Mouse (Mus musculus): Measurements from ENCODE around the gene Tnfsf12. TPM values are rescaled to one million over a fixed set of nuclear protein-coding genes. Genes with fewer than 3 reads are reported as not detected.

Tnfsf12 gene
- total RNA-seq, 1 experiment from 2014 or later, result 10.7 TPM

- no peak for ATAC-seq (replicated peaks; ENCODE audit: insufficient number of reproducible peaks, low FRiP score, low TSS enrichment, poor library complexity, severe bottlenecking)
These were observed 12.1 kb downstream of the Tnfsf12 start for GRCm38 (mm10) chr11:69683576-69683975.

- peak; percentile 50 for ATAC-seq (replicated peaks; ENCODE audit: insufficient number of reproducible peaks, low FRiP score, low TSS enrichment, poor library complexity, severe bottlenecking)
These were observed 12.7 kb downstream of the Tnfsf12 start for GRCm38 (mm10) chr11:69682840-69683533.

- ATAC-seq (replicated peaks; ENCODE audit: insufficient number of reproducible peaks, low FRiP score, low TSS enrichment, poor library complexity, severe bottlenecking), result no peak
These were observed 13.3 kb downstream of the Tnfsf12 start for GRCm38 (mm10) chr11:69682209-69682839.

GRCm38 (mm10) chr11:69681314-69682208 is 14.1 kb downstream of the Tnfsf12 start, which contains the start of gene Senp3:
TSS of gene Senp3 (minus strand) at chr11:69682084.
- peak; percentile 84 for ATAC-seq (replicated peaks; ENCODE audit: insufficient number of reproducible peaks, low FRiP score, low TSS enrichment, poor library complexity, severe bottlenecking)

GRCm38 (mm10) chr11:69680136-69680855 is 15.4 kb downstream of the Tnfsf12 start:
- ATAC-seq (replicated peaks; ENCODE audit: insufficient number of reproducible peaks, low FRiP score, low TSS enrichment, poor library complexity, severe bottlenecking), result no peak

- no peak for ATAC-seq (replicated peaks; ENCODE audit: insufficient number of reproducible peaks, low FRiP score, low TSS enrichment, poor library complexity, severe bottlenecking)
These were observed 16.5 kb downstream of the Tnfsf12 start for GRCm38 (mm10) chr11:69679144-69679543.

- ATAC-seq (replicated peaks; ENCODE audit: insufficient number of reproducible peaks, low FRiP score, low TSS enrichment, poor library complexity, severe bottlenecking), result peak; percentile 85
These were observed 23.4 kb downstream of the Tnfsf12 start, which contains the start of gene Eif4a1 for GRCm38 (mm10) chr11:69672211-69672706. TSS of gene Eif4a1 (minus strand) at chr11:69672423.

GRCm38 (mm10) chr11:69671726-69672124 is 23.9 kb downstream of the Tnfsf12 start:
- no peak for ATAC-seq (replicated peaks; ENCODE audit: insufficient number of reproducible peaks, low FRiP score, low TSS enrichment, poor library complexity, severe bottlenecking)

- peak; percentile 66 for ATAC-seq (replicated peaks; ENCODE audit: insufficient number of reproducible peaks, low FRiP score, low TSS enrichment, poor library complexity, severe bottlenecking)
These were observed 24.6 kb downstream of the Tnfsf12 start for GRCm38 (mm10) chr11:69670786-69671725.

GRCm38 (mm10) chr11:69666665-69667005 is 29.0 kb downstream of the Tnfsf12 start:
- ATAC-seq (replicated peaks; ENCODE audit: insufficient number of reproducible peaks, low FRiP score, low TSS enrichment, poor library complexity, severe bottlenecking), result no peak

GRCm38 (mm10) chr11:69665961-69666664 is 29.5 kb downstream of the Tnfsf12 start, which contains the start of gene Cd68:
TSS of gene Cd68 (minus strand) at chr11:69666153.
- ATAC-seq (replicated peaks; ENCODE audit: insufficient number of reproducible peaks, low FRiP score, low TSS enrichment, poor library complexity, severe bottlenecking), result peak; percentile 75

GRCm38 (mm10) chr11:69665457-69665960 is 30.1 kb downstream of the Tnfsf12 start:
- ATAC-seq (replicated peaks; ENCODE audit: insufficient number of reproducible peaks, low FRiP score, low TSS enrichment, poor library complexity, severe bottlenecking), result no peak

GRCm38 (mm10) chr11:69664841-69665240 is 30.8 kb downstream of the Tnfsf12 start:
- ATAC-seq (replicated peaks; ENCODE audit: insufficient number of reproducible peaks, low FRiP score, low TSS enrichment, poor library complexity, severe bottlenecking), result no peak

- ATAC-seq (replicated peaks; ENCODE audit: insufficient number of reproducible peaks, low FRiP score, low TSS enrichment, poor library complexity, severe bottlenecking), result no peak
These were observed 31.9 kb downstream of the Tnfsf12 start for GRCm38 (mm10) chr11:69663795-69664194.

- ATAC-seq (replicated peaks; ENCODE audit: insufficient number of reproducible peaks, low FRiP score, low TSS enrichment, poor library complexity, severe bottlenecking), result no peak
These were observed 32.5 kb downstream of the Tnfsf12 start for GRCm38 (mm10) chr11:69662967-69663671.

All from monocyte, adult 5-6 weeks (primary cell).